Mouse (Mus musculus) spleen, adult 2 months (tissue): Measurements from ENCODE around the gene Ripply1.

Experiments used
- CTCF ChIP-seq: fragments of 200-500 bp; IDR thresholded peaks from 2 replicates; pipeline ENCODE4 v1.5.1; 2011; ENCODE audit warnings: mild to moderate bottlenecking, inconsistent platforms; ENCODE audit not compliant: insufficient read depth, insufficient read length, insufficient replicate concordance; ENCODE audit errors: extremely low read depth
- POLR2A ChIP-seq: fragments of 200-500 bp; IDR thresholded peaks from 2 replicates; pipeline ENCODE4 v1.6.1; 2011; ENCODE audit warnings: low read depth, low read length, inconsistent platforms

GRCm38 (mm10) chrX:139794072-139794845 is 12.1 kb upstream of the Ripply1 start:
- TF ChIP-seq CTCF (no peak), POLR2A (no peak)
